Mouse (Mus musculus) E14TG2a.4 (cell line): Measurements from ENCODE around the gene Svs6.
"Not testable (repeated sequence)": the region's sequence is repeated elsewhere in the genome, so short reads cannot be mapped to it uniquely, and the experiment has no call there.

Experiments
- H3K27me3 ChIP-seq: 2 replicates; pipeline ENCODE4 v1.6.1; 2014; ENCODE audit warnings: low read length, control low read depth; ENCODE audit not compliant: insufficient read depth
- H3K36me3 ChIP-seq: 2 replicates; pipeline ENCODE4 v1.6.1; 2014; ENCODE audit warnings: low read length, control low read depth; ENCODE audit not compliant: insufficient read depth
- H3K4me1 ChIP-seq: replicated peaks from 2 replicates; pipeline ENCODE4 v1.6.1; 2014; ENCODE audit warnings: low read depth, low read length, control low read depth
- H3K4me3 ChIP-seq: replicated peaks from 2 replicates; pipeline ENCODE4 v1.5.1; 2014; ENCODE audit warnings: mild to moderate bottlenecking, low read length
- H3K9me3 ChIP-seq: 2 replicates; pipeline ENCODE4 v1.6.1; 2014; ENCODE audit warnings: low read length, control low read depth
- CTCF ChIP-seq: conservative IDR thresholded peaks from 2 replicates; pipeline ENCODE4 v1.5.1; 2014; ENCODE audit warnings: low read length
- NANOG ChIP-seq: IDR thresholded peaks from 2 replicates; pipeline ENCODE4 v1.6.1; 2014; ENCODE audit warnings: borderline replicate concordance, low read length, mixed read lengths
- POU5F1 ChIP-seq: IDR thresholded peaks from 2 replicates; pipeline ENCODE4 v1.6.1; 2014; ENCODE audit warnings: low read length, borderline replicate concordance

Gene Svs6

GRCm38 (mm10) chr2:164316451-164316850 lies at the start of gene Svs6:
Svs6 (plus strand) TSS chr2:164316751.
- H3K36me3 ChIP-seq, H3K27me3 ChIP-seq, H3K4me3 ChIP-seq, H3K4me1 ChIP-seq: not testable (repeated sequence)
- H3K9me3 ChIP-seq: peaks cover 14% of the 10 kb centered on the region

- H3K4me1 ChIP-seq: no peaks in the 10 kb centered on the region
- H3K9me3 ChIP-seq: no peaks in the 10 kb centered on the region
- TF ChIP-seq NANOG: no peak
- no peak for TF ChIP-seq POU5F1
- TF ChIP-seq CTCF: no peak
- no peaks in the 10 kb centered on the region for H3K36me3 ChIP-seq
- no peak within 1 kb of the TSS for H3K4me3 ChIP-seq
- no peaks in the 10 kb centered on the region for H3K27me3 ChIP-seq
These were observed 38.2 kb upstream of the Svs6 start, which contains the start of gene Svs4 for GRCm38 (mm10) chr2:164278359-164278758. Svs4 (minus strand) TSS chr2:164278459.

- not testable (repeated sequence) for H3K27me3 ChIP-seq, H3K4me1 ChIP-seq, H3K4me3 ChIP-seq, H3K36me3 ChIP-seq, H3K9me3 ChIP-seq
These were observed 27.6 kb upstream of the Svs6 start, which contains the start of gene Svs3a for GRCm38 (mm10) chr2:164288968-164289367. Svs3a (plus strand) TSS chr2:164289268.

GRCm38 (mm10) chr2:164312599-164312998 lies 4.0 kb upstream of the Svs6 start:
- no peaks in the 10 kb centered on the region for H3K36me3 ChIP-seq
- no peaks in the 10 kb centered on the region for H3K4me1 ChIP-seq
- TF ChIP-seq POU5F1 (no peak), NANOG (no peak), CTCF (no peak)
- no peaks in the 10 kb centered on the region for H3K9me3 ChIP-seq
- no peaks in the 10 kb centered on the region for H3K27me3 ChIP-seq
- H3K4me3 ChIP-seq: no peak overlapping the region

- H3K9me3 ChIP-seq, H3K27me3 ChIP-seq, H3K36me3 ChIP-seq, H3K4me3 ChIP-seq, H3K4me1 ChIP-seq: not testable (repeated sequence)
These were observed 1.1 kb upstream of the Svs6 start for GRCm38 (mm10) chr2:164315460-164315859.

GRCm38 (mm10) chr2:164320983-164321382 lies 4.4 kb downstream of the Svs6 start:
- no peaks in the 10 kb centered on the region for H3K4me1 ChIP-seq
- no peaks in the 10 kb centered on the region for H3K36me3 ChIP-seq
- no peak overlapping the region for H3K4me3 ChIP-seq
- peaks cover 17% of the 10 kb centered on the region for H3K9me3 ChIP-seq
- no peaks in the 10 kb centered on the region for H3K27me3 ChIP-seq
- TF ChIP-seq NANOG (no peak), POU5F1 (no peak), CTCF (no peak)

GRCm38 (mm10) chr2:164332440-164332839 lies 15.9 kb downstream of the Svs6 start, which contains the start of gene Svs5:
Svs5 (plus strand) TSS chr2:164332740.
- H3K27me3 ChIP-seq, H3K9me3 ChIP-seq, H3K4me1 ChIP-seq, H3K4me3 ChIP-seq, H3K36me3 ChIP-seq: not testable (repeated sequence)

GRCm38 (mm10) chr2:164343732-164344131 lies 27.2 kb downstream of the Svs6 start:
- not testable (repeated sequence) for H3K4me1 ChIP-seq, H3K9me3 ChIP-seq, H3K36me3 ChIP-seq, H3K27me3 ChIP-seq, H3K4me3 ChIP-seq
- peak; percentile 31 for TF ChIP-seq CTCF

- H3K9me3 ChIP-seq, H3K27me3 ChIP-seq, H3K36me3 ChIP-seq, H3K4me3 ChIP-seq, H3K4me1 ChIP-seq: not testable (repeated sequence)
These were observed 31.1 kb downstream of the Svs6 start for GRCm38 (mm10) chr2:164347697-164348096.

GRCm38 (mm10) chr2:164348980-164349379 lies 32.4 kb downstream of the Svs6 start:
- no peak for TF ChIP-seq NANOG
- TF ChIP-seq CTCF: peak; percentile 60
- H3K36me3 ChIP-seq: no peaks in the 10 kb centered on the region
- H3K4me1 ChIP-seq: 0 out of 2 replicates have a peak, but pooled peaks cover 5% of the 10 kb centered on the region
- H3K27me3 ChIP-seq: no peaks in the 10 kb centered on the region; the same call in 1 of the 2 replicates
- H3K9me3 ChIP-seq: no peaks in the 10 kb centered on the region
- H3K4me3 ChIP-seq: no peak overlapping the region
